Mouse (Mus musculus): ENCODE results near the gene Gc. TPM values are rescaled to one million over a fixed set of nuclear protein-coding genes. Genes with fewer than 3 reads are reported as not detected.

Gc gene
- 0.53 and 1.7 TPM in 2 replicates for polyA plus RNA-seq (2012; rRNA removed)

DNA sequence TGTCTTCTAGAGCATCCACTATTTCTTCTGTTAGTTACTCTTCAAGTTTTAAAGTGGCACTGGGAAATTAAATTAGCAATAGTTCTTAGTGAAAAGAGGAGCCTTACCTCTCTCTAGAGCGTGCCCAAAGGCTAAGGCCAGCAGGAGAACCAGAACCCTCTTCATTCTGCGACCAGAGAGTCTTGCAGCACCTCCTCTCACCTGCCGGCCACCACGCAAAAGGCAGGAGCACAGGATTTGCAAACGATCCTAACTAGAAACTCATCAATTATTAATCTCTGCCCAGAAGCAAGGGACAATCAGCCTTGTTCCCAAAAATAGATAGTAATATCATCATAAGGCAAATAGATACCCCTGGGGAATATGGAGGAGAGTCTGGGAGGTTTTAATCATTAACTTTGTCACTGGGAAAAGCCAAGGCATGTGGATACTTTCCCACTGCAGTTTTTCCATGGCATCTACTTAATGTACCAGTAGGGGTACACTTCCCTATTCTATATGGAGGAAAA lies at the start of gene Gc:
Gc (minus strand) TSS at position 345 of the 509 bp plus-strand sequence.
- Histone ChIP-seq H3K4me3 (replicated peaks; ENCODE audit: extremely low read depth, low read depth, low read length) (no peak within 1 kb of the TSS), H3K4me1 (ENCODE audit: control insufficient read depth, insufficient read depth, low read length) (no peaks in the 10 kb centered on the region)
- DNase-seq = no peak
- 59% methylated on average over 5 of the region's 5 CpGs for WGBS
- no peak for TF ChIP-seq CTCF (IDR thresholded peaks at IDR 0.05; ENCODE audit: insufficient read depth, low read length)
- TF ChIP-seq POLR2A (IDR thresholded peaks at IDR 0.05; ENCODE audit: borderline replicate concordance, extremely low read depth, low read depth, low read length) = no peak

DNA sequence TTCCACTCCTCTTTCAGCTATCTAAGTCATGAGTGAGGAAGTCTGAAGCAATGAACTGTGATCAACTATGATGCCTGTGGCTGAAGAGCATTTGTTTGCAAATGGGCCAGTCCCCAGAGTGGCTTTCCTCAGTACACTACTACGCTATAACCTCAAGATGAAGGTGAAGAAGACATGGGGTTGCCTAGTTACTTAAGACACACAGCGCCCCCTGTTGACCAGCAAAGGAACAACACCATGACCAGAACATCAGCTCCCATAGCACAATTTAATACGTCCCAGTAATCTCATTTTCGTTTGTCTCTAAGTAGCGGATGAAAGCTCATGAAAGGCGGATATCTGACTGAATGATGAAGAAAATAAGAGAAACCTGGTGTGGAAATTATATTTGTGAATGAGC lies 42.5 kb upstream of the Gc start:
- 57% methylated on average over 6 of the region's 6 CpGs for WGBS
- H3K4me1 ChIP-seq (ENCODE audit: control insufficient read depth, insufficient read depth, low read length) = no peaks in the 10 kb centered on the region
- TF ChIP-seq CTCF (IDR thresholded peaks at IDR 0.05; ENCODE audit: insufficient read depth, low read length) (peak; percentile 30), POLR2A (IDR thresholded peaks at IDR 0.05; ENCODE audit: borderline replicate concordance, extremely low read depth, low read depth, low read length) (no peak)
- peak; percentile 52 for DNase-seq
- H3K4me3 ChIP-seq (replicated peaks; ENCODE audit: extremely low read depth, low read depth, low read length) = no peak overlapping the region

DNA sequence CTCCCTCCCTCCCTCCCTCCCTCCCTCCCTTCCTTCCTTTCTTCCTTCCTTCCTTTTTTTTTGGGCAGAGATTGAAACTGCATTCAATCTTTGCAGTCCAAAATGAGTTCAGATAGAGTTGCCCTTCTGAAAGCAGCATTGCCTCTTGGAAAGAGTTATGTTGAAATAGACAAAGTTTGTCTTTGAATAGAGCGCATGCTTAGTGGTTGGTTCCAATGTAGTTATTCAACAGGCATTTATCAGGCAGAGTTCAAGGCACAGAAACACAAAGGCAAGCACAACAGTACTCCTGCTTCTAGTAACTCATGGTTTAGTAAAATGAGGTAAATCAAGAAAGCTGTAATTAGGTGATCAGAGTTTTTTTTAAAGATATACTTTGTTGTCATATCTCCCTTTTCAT lies 34.9 kb upstream of the Gc start:
- no peaks in the 10 kb centered on the region for H3K4me1 ChIP-seq (ENCODE audit: control insufficient read depth, insufficient read depth, low read length)
- DNase-seq = no peak
- no peak overlapping the region for H3K4me3 ChIP-seq (replicated peaks; ENCODE audit: extremely low read depth, low read depth, low read length)
- 76% methylated on average over 1 of the region's 1 CpGs for WGBS
- TF ChIP-seq CTCF (IDR thresholded peaks at IDR 0.05; ENCODE audit: insufficient read depth, low read length) = no peak
- no peak for TF ChIP-seq POLR2A (IDR thresholded peaks at IDR 0.05; ENCODE audit: borderline replicate concordance, extremely low read depth, low read depth, low read length)

- TF ChIP-seq CTCF (IDR thresholded peaks at IDR 0.05; ENCODE audit: insufficient read depth, low read length) (no peak), POLR2A (IDR thresholded peaks at IDR 0.05; ENCODE audit: borderline replicate concordance, extremely low read depth, low read depth, low read length) (no peak)
- no peaks in the 10 kb centered on the region for H3K4me1 ChIP-seq (ENCODE audit: control insufficient read depth, insufficient read depth, low read length)
- DNase-seq = no peak
- WGBS = 79% methylated on average over 4 of the region's 4 CpGs
- H3K4me3 ChIP-seq (replicated peaks; ENCODE audit: extremely low read depth, low read depth, low read length) = no peak overlapping the region
Observed at GRCm38 (mm10) chr5:89470483-89470882, 12.8 kb upstream of the Gc start.

- TF ChIP-seq POLR2A (IDR thresholded peaks at IDR 0.05; ENCODE audit: borderline replicate concordance, extremely low read depth, low read depth, low read length) = no peak
- TF ChIP-seq CTCF (IDR thresholded peaks at IDR 0.05; ENCODE audit: insufficient read depth, low read length) = no peak
- Histone ChIP-seq H3K4me1 (ENCODE audit: control insufficient read depth, insufficient read depth, low read length) (no peaks in the 10 kb centered on the region), H3K4me3 (replicated peaks; ENCODE audit: extremely low read depth, low read depth, low read length) (no peak overlapping the region)
- DNase-seq = no peak
- 55% methylated on average over 2 of the region's 2 CpGs for WGBS
Observed at GRCm38 (mm10) chr5:89467886-89468285, 10.2 kb upstream of the Gc start.

DNA sequence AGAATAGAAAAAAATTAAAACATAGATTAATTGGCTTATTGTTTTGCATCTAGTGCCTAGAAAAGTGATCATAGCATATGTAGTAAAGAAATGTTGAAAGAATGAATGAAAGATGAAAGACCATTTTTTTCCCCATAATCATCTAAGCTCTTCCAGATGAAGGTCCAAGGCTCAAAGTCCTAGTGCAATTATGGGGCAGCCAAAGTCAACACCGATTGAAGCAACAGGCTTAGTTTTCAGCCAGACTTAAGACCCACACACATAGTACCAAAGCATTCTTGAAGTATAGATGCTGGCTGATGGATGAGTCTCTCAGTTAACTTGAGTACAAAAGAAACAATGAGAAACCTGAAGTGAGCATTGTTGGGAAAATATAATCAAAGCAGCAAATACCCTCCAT lies 9.3 kb upstream of the Gc start:
- DNase-seq = no peak
- Histone ChIP-seq H3K4me3 (replicated peaks; ENCODE audit: extremely low read depth, low read depth, low read length) (no peak overlapping the region), H3K4me1 (ENCODE audit: control insufficient read depth, insufficient read depth, low read length) (no peaks in the 10 kb centered on the region)
- TF ChIP-seq POLR2A (IDR thresholded peaks at IDR 0.05; ENCODE audit: borderline replicate concordance, extremely low read depth, low read depth, low read length) = no peak
- TF ChIP-seq CTCF (IDR thresholded peaks at IDR 0.05; ENCODE audit: insufficient read depth, low read length) = no peak
- 72% methylated on average over 1 of the region's 1 CpGs for WGBS

- no peaks in the 10 kb centered on the region for H3K4me1 ChIP-seq (ENCODE audit: control insufficient read depth, insufficient read depth, low read length)
- no peak for DNase-seq
- no peak overlapping the region for H3K4me3 ChIP-seq (replicated peaks; ENCODE audit: extremely low read depth, low read depth, low read length)
- TF ChIP-seq CTCF (IDR thresholded peaks at IDR 0.05; ENCODE audit: insufficient read depth, low read length) (no peak), POLR2A (IDR thresholded peaks at IDR 0.05; ENCODE audit: borderline replicate concordance, extremely low read depth, low read depth, low read length) (no peak)
Observed at GRCm38 (mm10) chr5:89466275-89466674, 8.6 kb upstream of the Gc start.

DNA sequence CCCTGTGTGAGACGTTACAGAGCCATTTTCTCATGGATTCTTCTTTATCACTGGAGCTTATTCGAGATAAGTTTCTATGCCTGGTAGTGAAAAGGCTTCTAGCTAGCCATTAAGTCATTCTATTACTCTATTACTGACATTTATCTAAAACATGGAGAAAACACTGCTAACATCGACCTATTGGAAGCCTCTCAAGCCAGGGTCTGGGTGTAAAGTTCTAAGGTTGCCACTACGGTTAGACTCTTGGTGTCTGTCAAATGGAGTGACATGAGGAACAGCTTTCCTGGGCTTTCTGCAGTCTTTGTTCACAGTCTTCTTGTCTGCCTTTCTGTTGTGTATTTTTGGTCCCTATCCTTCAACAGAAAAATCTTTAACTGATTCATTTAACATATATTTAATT lies 4.1 kb upstream of the Gc start:
- TF ChIP-seq POLR2A (IDR thresholded peaks at IDR 0.05; ENCODE audit: borderline replicate concordance, extremely low read depth, low read depth, low read length) = no peak
- no peak for TF ChIP-seq CTCF (IDR thresholded peaks at IDR 0.05; ENCODE audit: insufficient read depth, low read length)
- whole genome bisulfite sequencing = 65% methylated on average over 4 of the region's 4 CpGs
- no peak for DNase-seq

DNA sequence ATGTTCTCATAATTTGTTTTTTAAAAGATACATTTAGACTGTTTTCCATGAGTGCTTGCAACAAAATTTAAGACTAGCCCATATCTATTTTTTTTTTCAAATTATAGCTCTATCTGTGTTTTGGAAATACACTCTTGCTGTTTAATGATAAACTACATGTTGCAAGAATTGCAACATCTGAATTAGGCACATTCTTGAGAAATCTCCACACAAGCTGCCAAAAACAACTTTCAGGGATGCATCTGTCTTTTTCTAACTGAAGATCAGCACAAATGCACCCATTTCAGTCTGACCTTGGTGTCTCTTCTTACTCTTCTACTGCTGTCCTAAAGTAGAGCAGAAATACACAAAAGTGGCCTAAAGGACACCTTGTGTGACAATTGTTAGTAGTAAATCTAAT lies 1.9 kb upstream of the Gc start:
- no peaks in the 10 kb centered on the region for H3K4me1 ChIP-seq (ENCODE audit: control insufficient read depth, insufficient read depth, low read length)
- DNase-seq = no peak
- TF ChIP-seq CTCF (IDR thresholded peaks at IDR 0.05; ENCODE audit: insufficient read depth, low read length) (no peak), POLR2A (IDR thresholded peaks at IDR 0.05; ENCODE audit: borderline replicate concordance, extremely low read depth, low read depth, low read length) (no peak)
- H3K4me3 ChIP-seq (replicated peaks; ENCODE audit: extremely low read depth, low read depth, low read length) = no peak overlapping the region

More for the DNA sequence above, 4.1 kb upstream of the Gc start:
- no peaks in the 10 kb centered on the region for H3K4me1 ChIP-seq (ENCODE audit: control insufficient read depth, insufficient read depth, low read length)
- no peak overlapping the region for H3K4me3 ChIP-seq (replicated peaks; ENCODE audit: extremely low read depth, low read depth, low read length)

- TF ChIP-seq POLR2A (IDR thresholded peaks at IDR 0.05; ENCODE audit: borderline replicate concordance, extremely low read depth, low read depth, low read length) (no peak), CTCF (IDR thresholded peaks at IDR 0.05; ENCODE audit: insufficient read depth, low read length) (no peak)
- WGBS = 52% methylated on average over 2 of the region's 2 CpGs
- DNase-seq = no peak
- Histone ChIP-seq H3K4me1 (ENCODE audit: control insufficient read depth, insufficient read depth, low read length) (no peaks in the 10 kb centered on the region), H3K4me3 (replicated peaks; ENCODE audit: extremely low read depth, low read depth, low read length) (no peak overlapping the region)
Observed at GRCm38 (mm10) chr5:89458987-89459386, 1.3 kb upstream of the Gc start.
